Mouse (Mus musculus) small intestine, adult 2 months (tissue): ENCODE results near the gene Acvr1b. TPM values are rescaled to one million over a fixed set of nuclear protein-coding genes. Genes with fewer than 3 reads are reported as not detected.

ENCODE experiments used
- H3K27ac ChIP-seq: fragments of 200-500 bp; 2 replicates; pipeline ENCODE4 v1.5.1; 2012; ENCODE audit warnings: low read depth, low read length, control low read depth, inconsistent platforms; ENCODE audit not compliant: insufficient read depth
- H3K27me3 ChIP-seq: fragments of 200-500 bp; 2 replicates; pipeline ENCODE4 v1.6.1; 2012; ENCODE audit warnings: mild to moderate bottlenecking, moderate library complexity, low read length, inconsistent platforms; ENCODE audit not compliant: control insufficient read depth, insufficient read depth
- H3K36me3 ChIP-seq: fragments of 200-500 bp; 2 replicates; pipeline ENCODE4 v1.6.1; 2012; ENCODE audit warnings: mild to moderate bottlenecking, low read length, control low read depth, inconsistent platforms; ENCODE audit not compliant: control insufficient read depth, insufficient read depth
- H3K4me1 ChIP-seq: fragments of 200-500 bp; 2 replicates; pipeline ENCODE4 v1.6.1; 2012; ENCODE audit warnings: low read length, inconsistent platforms, mixed read lengths; ENCODE audit not compliant: control insufficient read depth, insufficient read depth, insufficient read length
- H3K4me3 ChIP-seq: fragments of 200-500 bp; 2 replicates; pipeline ENCODE4 v1.5.1; 2012; ENCODE audit warnings: low read depth, mild to moderate bottlenecking, control low read depth, inconsistent platforms, low read length, moderate library complexity
- CTCF ChIP-seq: fragments of 200-500 bp; IDR thresholded peaks from 2 replicates; pipeline ENCODE4 v1.5.1; 2012; ENCODE audit warnings: low read depth, mild to moderate bottlenecking, control low read depth, inconsistent platforms, low read length, moderate library complexity, mixed read lengths; ENCODE audit not compliant: insufficient replicate concordance, insufficient read length; ENCODE audit errors: extremely low read depth
- POLR2A ChIP-seq: fragments of 200-500 bp; IDR thresholded peaks from 2 replicates; pipeline ENCODE4 v1.6.1; 2012; ENCODE audit warnings: low read depth, mild to moderate bottlenecking, control low read depth, inconsistent platforms, low read length, moderate library complexity
- WGBS: fragments of 180-500 bp; shearing (Covaris S2); methylation state at CpG from one replicate; pipeline ENCODE4 v1.1.7; 2018; 5-methylcytosine and 5-hydroxymethylcytosine counted together
- polyA plus RNA-seq: library from polyadenylated mRNA; depleted of rRNA; stranded (reverse); fragments of >200 nt; gene quantifications from 2 replicates; pipeline ENCODE4 v1.2.3, GENCODE M21; 2012

Gene Acvr1b
- polyA plus RNA-seq, 1 experiment: 46.0 TPM

- WGBS: 73% methylated on average over 6 of the region's 6 CpGs
- TF ChIP-seq POLR2A (no peak), CTCF (no peak)
- peak overlapping the region; percentile 6; the same call in 1 of the 2 replicates for H3K4me3 ChIP-seq
- H3K36me3 ChIP-seq: no peaks in the 10 kb centered on the region
- peaks cover 5% of the 10 kb centered on the region for H3K4me1 ChIP-seq
- peak overlapping the region; percentile 81 for H3K27ac ChIP-seq
- peaks cover 18% of the 10 kb centered on the region for H3K27me3 ChIP-seq
Measured at GRCm38 (mm10) chr15:101132041-101132440, 41.8 kb upstream of the Acvr1b start.

- TF ChIP-seq CTCF: no peak
- TF ChIP-seq POLR2A: no peak
- Histone ChIP-seq H3K4me1 (peaks cover 5% of the 10 kb centered on the region), H3K27me3 (peaks cover 18% of the 10 kb centered on the region), H3K4me3 (no peak overlapping the region), H3K36me3 (peaks cover 3% of the 10 kb centered on the region; the same call in 1 of the 2 replicates), H3K27ac (peak overlapping the region; percentile 81)
- 63% methylated on average over 6 of the region's 6 CpGs for WGBS
Measured at GRCm38 (mm10) chr15:101132761-101133160, 41.1 kb upstream of the Acvr1b start.

GRCm38 (mm10) chr15:101133993-101134704 lies 39.7 kb upstream of the Acvr1b start:
- peaks cover 3% of the 10 kb centered on the region; the same call in 1 of the 2 replicates for H3K36me3 ChIP-seq
- peak overlapping the region; percentile 61 for H3K4me3 ChIP-seq
- peaks cover 10% of the 10 kb centered on the region; the same call in 1 of the 2 replicates for H3K27me3 ChIP-seq
- H3K4me1 ChIP-seq: peaks cover 3% of the 10 kb centered on the region
- peak overlapping the region; percentile 81 for H3K27ac ChIP-seq
- WGBS: 46% methylated on average over 15 of the region's 15 CpGs
- 0 out of 2 replicates have a peak, but pooled peaks have one; percentile 18 for TF ChIP-seq POLR2A
- no peak for TF ChIP-seq CTCF

- Histone ChIP-seq H3K4me3 (peak overlapping the region; percentile 54), H3K4me1 (peaks cover 14% of the 10 kb centered on the region), H3K27me3 (0 out of 2 replicates have a peak, but pooled peaks cover 2% of the 10 kb centered on the region), H3K27ac (peak overlapping the region; percentile 57; the same call in 1 of the 2 replicates), H3K36me3 (peaks cover 3% of the 10 kb centered on the region; the same call in 1 of the 2 replicates)
- TF ChIP-seq CTCF (no peak), POLR2A (no peak)
- WGBS: 53% methylated on average over 8 of the region's 8 CpGs
Measured at GRCm38 (mm10) chr15:101135405-101135804, 38.5 kb upstream of the Acvr1b start.

- no peaks in the 10 kb centered on the region for H3K27me3 ChIP-seq
- WGBS: 83% methylated on average over 11 of the region's 11 CpGs
- TF ChIP-seq CTCF: no peak
- TF ChIP-seq POLR2A: no peak
- H3K4me1 ChIP-seq: peaks cover 18% of the 10 kb centered on the region
- peaks cover 3% of the 10 kb centered on the region; the same call in 1 of the 2 replicates for H3K36me3 ChIP-seq
- H3K27ac ChIP-seq: no peak overlapping the region
- no peak overlapping the region for H3K4me3 ChIP-seq
Measured at GRCm38 (mm10) chr15:101137455-101137854, 36.4 kb upstream of the Acvr1b start.

GRCm38 (mm10) chr15:101138675-101139074 lies 35.2 kb upstream of the Acvr1b start:
- Histone ChIP-seq H3K36me3 (peaks cover 3% of the 10 kb centered on the region; the same call in 1 of the 2 replicates), H3K4me1 (peaks cover 28% of the 10 kb centered on the region), H3K27ac (no peak overlapping the region), H3K27me3 (no peaks in the 10 kb centered on the region), H3K4me3 (no peak overlapping the region)
- 51% methylated on average over 3 of the region's 3 CpGs for WGBS
- TF ChIP-seq POLR2A (no peak), CTCF (no peak)

- H3K27ac ChIP-seq: peak overlapping the region; percentile 27
Measured at GRCm38 (mm10) chr15:101139885-101140284, 34.0 kb upstream of the Acvr1b start.

More at GRCm38 (mm10) chr15:101139885-101140284, 34.0 kb upstream of the Acvr1b start:
- TF ChIP-seq POLR2A (no peak), CTCF (no peak)
- no peak overlapping the region for H3K4me3 ChIP-seq
- H3K36me3 ChIP-seq: peaks cover 3% of the 10 kb centered on the region; the same call in 1 of the 2 replicates
- H3K27me3 ChIP-seq: no peaks in the 10 kb centered on the region
- WGBS: 18% methylated on average over 12 of the region's 12 CpGs
- peaks cover 36% of the 10 kb centered on the region for H3K4me1 ChIP-seq
